Mouse (Mus musculus) bone marrow, adult 2 months (tissue): Measurements from ENCODE around the gene Ppm1l. TPM values are rescaled to one million over a fixed set of nuclear protein-coding genes. Genes with fewer than 3 reads are reported as not detected.

Source experiments
- H3K27ac ChIP-seq: fragments of 200-500 bp; 2 replicates; pipeline ENCODE4 v1.5.1; 2012; ENCODE audit warnings: low read depth, mild to moderate bottlenecking, control low read depth, inconsistent platforms, low read length; ENCODE audit not compliant: control insufficient read depth, poor library complexity, insufficient read depth
- H3K4me1 ChIP-seq: fragments of 200-500 bp; 2 replicates; pipeline ENCODE4 v1.6.1; 2011; ENCODE audit warnings: low read length; ENCODE audit not compliant: control insufficient read depth, insufficient read depth
- H3K4me3 ChIP-seq: fragments of 200-500 bp; replicated peaks from 2 replicates; pipeline ENCODE3; 2011; ENCODE audit warnings: mild to moderate bottlenecking, low read depth, low read length, control low read depth; ENCODE audit not compliant: control insufficient read depth
- CTCF ChIP-seq: fragments of 200-500 bp; IDR thresholded peaks from 2 replicates; pipeline ENCODE4 v1.5.1; 2011; ENCODE audit warnings: low read length, control low read depth; ENCODE audit not compliant: control insufficient read depth, insufficient read depth
- POLR2A ChIP-seq: fragments of 200-500 bp; IDR thresholded peaks from 2 replicates; pipeline ENCODE4 v1.6.1; 2011; ENCODE audit warnings: low read depth, mild to moderate bottlenecking, control low read depth, low read length, borderline replicate concordance; ENCODE audit not compliant: control insufficient read depth
- WGBS: fragments of 180-500 bp; shearing (Covaris S2); methylation state at CpG from one replicate; pipeline ENCODE4 v1.1.7; 2018; 5-methylcytosine and 5-hydroxymethylcytosine counted together
- polyA plus RNA-seq: library from polyadenylated mRNA; stranded (reverse); fragments of >200 nt; gene quantifications from 2 replicates; pipeline ENCODE4 v1.2.4, GENCODE M21; 2011; ENCODE audit warnings: low replicate concordance; ENCODE audit not compliant: missing spikeins, insufficient read depth, insufficient read length

The Ppm1l gene
- polyA plus RNA-seq, 1 experiment, result 3.4 TPM

DNA sequence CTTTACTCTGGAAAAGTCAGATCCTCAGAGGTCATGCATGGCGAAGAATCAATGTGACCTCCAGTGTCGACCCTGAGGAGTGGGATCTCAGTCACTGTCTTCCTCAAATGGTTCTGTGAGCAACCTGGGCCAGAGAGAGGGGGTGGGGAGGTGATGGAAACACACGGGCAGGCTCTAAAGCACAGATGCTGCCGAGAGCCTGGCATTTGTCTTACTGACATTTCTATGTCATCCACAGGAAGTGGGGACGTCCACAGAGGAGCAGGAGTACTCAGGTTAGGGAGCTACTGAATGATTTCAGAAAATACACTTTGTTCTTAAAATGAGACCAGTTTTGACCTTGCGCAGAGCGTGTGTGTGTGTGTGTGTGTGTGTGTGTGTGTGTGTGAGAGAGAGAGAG, 195.2 kb downstream of the Ppm1l start:
- Histone ChIP-seq H3K27ac (no peak overlapping the region), H3K4me3 (no peak overlapping the region), H3K4me1 (no peaks in the 10 kb centered on the region)
- TF ChIP-seq POLR2A (no peak), CTCF (no peak)
- WGBS, result 49% methylated on average over 7 of the region's 7 CpGs

DNA sequence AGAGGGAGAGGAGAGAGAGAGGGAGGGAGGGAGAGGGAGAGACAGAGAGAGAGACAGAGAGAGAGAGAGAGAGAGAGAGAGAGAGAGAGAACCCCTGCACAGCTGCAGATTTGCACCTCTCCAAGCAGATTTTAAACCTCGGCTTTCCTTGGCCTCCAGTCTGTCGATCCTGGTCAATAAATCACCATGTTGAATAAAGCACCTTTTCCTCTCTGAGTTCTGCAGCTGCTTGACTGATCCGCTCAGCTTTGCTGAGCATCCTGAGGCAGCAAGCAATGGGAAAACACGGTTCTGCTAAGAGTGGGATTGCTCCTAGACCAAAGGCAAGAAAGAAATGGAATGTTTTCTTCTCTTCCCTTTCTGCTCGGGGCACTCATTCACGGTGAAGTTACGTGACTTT, 195.7 kb downstream of the Ppm1l start:
- TF ChIP-seq POLR2A, result no peak
- no peak for TF ChIP-seq CTCF
- 56% methylated on average over 7 of the region's 7 CpGs for WGBS
- no peak overlapping the region for H3K27ac ChIP-seq
- H3K4me3 ChIP-seq, result no peak overlapping the region
- no peaks in the 10 kb centered on the region for H3K4me1 ChIP-seq

DNA sequence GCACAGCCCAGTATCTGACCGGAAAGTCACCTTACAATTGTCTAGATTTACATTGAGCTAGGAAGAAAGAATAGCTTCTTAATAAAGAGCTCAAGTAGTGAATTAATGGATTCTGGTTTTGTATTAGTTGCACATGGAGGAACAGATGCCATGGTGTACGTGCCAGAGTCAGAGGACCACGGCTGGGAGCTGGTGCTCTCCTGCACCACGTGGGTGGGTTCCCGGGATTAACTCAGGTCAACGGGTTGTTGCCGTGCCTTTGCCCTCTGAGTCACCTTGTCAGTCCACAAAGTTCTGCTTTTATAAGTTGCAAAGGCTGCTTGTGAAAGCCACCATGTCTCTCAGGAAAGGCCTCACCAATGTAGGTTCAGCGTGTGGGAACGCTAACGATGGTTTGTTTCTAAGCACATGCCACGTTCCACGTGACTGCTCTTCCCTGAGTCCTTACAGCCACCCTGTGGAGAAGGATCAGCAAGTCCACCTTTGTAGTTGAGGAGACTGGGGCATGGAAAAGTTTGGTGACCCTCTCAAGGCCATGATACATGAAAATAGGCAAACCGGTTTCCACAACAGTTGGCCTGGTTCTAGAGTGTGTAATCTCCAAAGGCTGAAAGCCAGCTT, 199.2 kb downstream of the Ppm1l start:
- no peak for TF ChIP-seq POLR2A
- WGBS, result 90% methylated on average over 13 of the region's 13 CpGs
- no peaks in the 10 kb centered on the region for H3K4me1 ChIP-seq
- no peak overlapping the region for H3K4me3 ChIP-seq
- H3K27ac ChIP-seq, result no peak overlapping the region

DNA sequence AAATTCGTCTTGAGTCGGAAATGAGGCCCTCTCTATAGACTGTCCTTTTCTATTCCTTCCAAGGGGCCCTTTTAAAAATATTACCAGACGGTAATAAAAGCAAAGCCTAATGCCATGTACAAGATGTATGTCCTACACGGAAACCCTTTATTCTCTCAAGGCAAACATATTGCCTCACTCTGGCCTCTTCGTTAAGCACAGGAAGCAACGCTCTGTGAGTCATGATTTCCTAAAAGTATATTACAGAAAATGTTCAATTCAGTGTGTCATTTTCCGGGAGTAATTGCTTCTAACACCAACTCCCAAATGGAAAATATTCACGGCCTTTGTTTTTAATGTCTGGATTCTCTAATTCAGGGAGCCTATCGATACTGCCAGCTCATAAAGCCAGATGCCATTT, 202.5 kb downstream of the Ppm1l start:
- TF ChIP-seq CTCF, result no peak
- no peak for TF ChIP-seq POLR2A

DNA sequence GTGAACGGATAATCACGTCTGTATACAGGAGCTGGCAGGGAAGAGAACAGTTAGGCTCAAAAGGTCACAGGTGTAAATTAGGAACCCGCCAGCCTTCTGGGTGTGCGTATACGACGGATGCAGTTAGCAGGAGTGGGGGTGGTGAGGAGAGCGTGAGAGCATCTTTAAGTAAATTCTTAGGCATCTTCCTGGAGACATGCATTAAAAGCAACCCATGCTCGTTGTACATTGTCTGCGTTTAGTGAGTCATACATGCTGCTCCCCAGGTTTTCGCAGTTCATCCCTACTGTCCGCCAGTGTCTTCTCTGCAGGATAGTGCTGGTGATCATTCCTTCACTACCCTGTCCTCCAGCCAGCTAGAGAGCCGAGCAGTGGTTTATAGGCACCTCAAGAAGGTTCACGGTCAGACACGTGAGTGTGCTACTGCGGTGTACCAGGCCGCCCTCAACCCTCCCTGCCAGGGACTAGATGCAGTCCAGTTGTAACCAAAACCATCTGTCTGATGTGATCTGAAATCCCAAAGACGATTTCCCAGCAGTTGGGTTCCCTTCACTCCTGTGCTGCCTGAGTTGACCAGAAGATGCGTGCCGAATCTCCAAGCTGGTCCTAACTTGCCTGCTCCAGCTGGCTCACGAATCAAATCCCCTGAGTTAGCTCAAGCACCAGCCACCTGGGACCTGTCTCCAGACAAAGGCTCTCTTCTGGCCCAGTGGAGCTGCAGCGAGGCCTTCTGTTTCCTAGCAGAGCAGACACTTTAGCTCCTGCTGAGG, 203.3 kb downstream of the Ppm1l start:
- TF ChIP-seq POLR2A (no peak), CTCF (no peak)
- H3K4me3 ChIP-seq, result no peak overlapping the region
- 91% methylated on average over 21 of the region's 21 CpGs for WGBS
- H3K27ac ChIP-seq, result no peak overlapping the region
- no peaks in the 10 kb centered on the region for H3K4me1 ChIP-seq

More for the DNA sequence above, 202.5 kb downstream of the Ppm1l start:
- no peak overlapping the region for H3K4me3 ChIP-seq
- no peaks in the 10 kb centered on the region for H3K4me1 ChIP-seq
- 59% methylated on average over 9 of the region's 9 CpGs for WGBS
- H3K27ac ChIP-seq, result no peak overlapping the region

DNA sequence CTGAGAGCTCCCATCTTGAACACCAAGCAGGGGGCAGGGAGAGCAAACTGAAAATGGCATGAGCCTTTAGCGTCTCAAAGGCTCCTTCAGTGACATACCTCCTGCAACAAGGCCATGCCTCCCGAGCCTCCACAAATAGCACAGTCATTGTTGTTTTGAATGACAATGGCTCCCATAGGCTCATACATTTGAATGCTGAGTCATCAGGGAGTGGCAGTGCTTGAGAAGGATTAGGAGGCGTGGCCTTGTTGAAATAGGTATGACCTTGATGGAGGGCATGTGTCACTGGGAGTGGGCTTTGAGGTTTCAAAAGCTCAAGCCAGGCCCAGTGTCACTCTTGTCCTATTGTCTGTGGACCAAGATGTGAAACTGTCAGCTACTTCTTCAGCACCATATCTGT, 205.6 kb downstream of the Ppm1l start:
- Histone ChIP-seq H3K4me1 (no peaks in the 10 kb centered on the region), H3K4me3 (no peak overlapping the region), H3K27ac (no peak overlapping the region)
- TF ChIP-seq POLR2A, result no peak
- no peak for TF ChIP-seq CTCF
- 93% methylated on average over 3 of the region's 3 CpGs for WGBS

DNA sequence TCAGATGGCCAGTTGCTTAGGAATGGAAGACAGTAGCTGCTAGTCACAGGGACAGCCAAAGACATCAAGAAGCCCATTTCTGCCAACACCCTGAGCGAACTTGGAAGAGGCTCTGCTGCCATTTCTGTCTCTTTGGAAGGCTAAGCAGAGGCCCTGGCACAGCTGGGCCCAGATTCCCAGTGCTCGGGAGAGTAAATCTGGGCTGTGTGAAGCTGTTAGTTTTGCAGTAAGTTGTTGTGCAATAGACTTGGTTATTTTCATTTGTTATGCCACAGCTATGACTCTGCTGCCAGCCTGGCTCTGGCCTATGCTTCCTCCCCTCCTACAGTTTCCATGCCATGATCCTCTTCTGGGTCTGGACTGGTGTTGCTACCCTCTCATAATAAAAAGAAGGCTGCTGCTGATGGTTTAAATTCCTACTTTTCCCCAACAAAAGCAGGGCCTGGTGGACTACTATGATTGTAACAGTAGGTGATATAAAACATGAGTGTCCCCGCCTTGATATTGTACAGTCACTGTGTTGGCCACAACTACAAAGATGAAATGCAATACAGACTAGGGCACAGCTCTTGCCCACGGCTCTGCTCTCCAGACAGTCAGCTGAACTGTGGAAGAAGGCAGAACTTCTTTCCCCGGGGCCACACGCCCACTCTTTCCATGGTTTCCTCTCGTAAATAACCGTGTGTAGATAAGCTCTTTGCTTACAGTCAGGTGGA, 207.9 kb downstream of the Ppm1l start:
- Histone ChIP-seq H3K4me1 (no peaks in the 10 kb centered on the region), H3K27ac (no peak overlapping the region), H3K4me3 (no peak overlapping the region)
- TF ChIP-seq CTCF (no peak), POLR2A (no peak)
- 33% methylated on average over 8 of the region's 8 CpGs for whole genome bisulfite sequencing

DNA sequence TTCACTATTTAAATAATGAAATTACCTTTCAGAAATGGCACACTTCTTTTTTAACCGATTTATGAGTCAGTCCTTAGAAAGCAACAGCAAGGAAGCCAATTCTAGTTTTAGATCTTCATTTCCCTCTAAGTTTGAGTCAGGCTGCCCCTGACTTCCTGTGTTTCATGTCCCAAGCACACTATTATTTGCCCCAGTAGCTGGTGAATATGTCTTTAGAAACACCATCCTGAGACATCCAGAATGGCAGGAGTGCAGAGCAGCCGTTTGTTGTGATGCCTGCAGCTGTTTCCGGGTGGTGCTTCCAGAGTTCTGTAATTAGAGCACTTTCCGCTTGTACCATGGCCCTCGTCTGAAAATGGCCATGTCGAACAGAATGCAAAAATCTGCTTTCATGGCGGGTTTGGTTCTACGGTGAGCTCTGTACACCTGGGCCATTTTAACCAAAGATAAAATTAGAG, 208.4 kb downstream of the Ppm1l start:
- Histone ChIP-seq H3K27ac (no peak overlapping the region), H3K4me1 (no peaks in the 10 kb centered on the region), H3K4me3 (no peak overlapping the region)
- 41% methylated on average over 8 of the region's 8 CpGs for WGBS
- TF ChIP-seq CTCF (no peak), POLR2A (no peak)
